Mouse (Mus musculus): ENCODE measurements around the gene Agmat. TPM values are rescaled to one million over a fixed set of nuclear protein-coding genes. Genes with fewer than 3 reads are reported as not detected.

Gene Agmat
- polyA plus RNA-seq, 2 experiments = 11.2 to 18.7 TPM

GRCm38 (mm10) chr4:141793282-141794151, 47.0 kb downstream of the Agmat start, which contains the start of gene Casp9:
Gene Casp9, plus strand, starts transcription at chr4:141793612.
- peaks cover 32 to 35% of the 10 kb centered on the region in 2 experiments for H3K4me1 ChIP-seq (replicated peaks; ENCODE audit: control insufficient read depth in 2 of 2, insufficient read depth in 2 of 2, low read length in 1 of 2)

GRCm38 (mm10) chr4:141794152-141794535, 47.7 kb downstream of the Agmat start:
- peaks cover 32 to 35% of the 10 kb centered on the region in 2 experiments for H3K4me1 ChIP-seq (replicated peaks; ENCODE audit: control insufficient read depth in 2 of 2, insufficient read depth in 2 of 2, low read length in 1 of 2)
- no peak for TF ChIP-seq CTCF (IDR thresholded peaks at IDR 0.05; ENCODE audit: low read depth)
- H3K9ac ChIP-seq (replicated peaks) = peak overlapping the region; percentile 71
- peak overlapping the region; percentile 75 for H3K4me2 ChIP-seq (ENCODE audit: low read depth)
- ATAC-seq (ENCODE audit: insufficient read depth) (no peak), DNase-seq (ENCODE audit: low read depth in 3 of 3, low spot score in 3 of 3) (no peak)
- peaks cover 15% of the 10 kb centered on the region; the same call in 1 of the 2 replicates for H3K36me3 ChIP-seq (replicated peaks; ENCODE audit: control insufficient read depth, insufficient read depth, low read depth)
- 5% methylated on average over 5 of the region's 5 CpGs for WGBS (ENCODE audit: insufficient replicate concordance)
- no peaks in the 10 kb centered on the region for H3K27me3 ChIP-seq (ENCODE audit: control insufficient read depth, insufficient read depth, low read length)
- H3K27ac ChIP-seq = peak overlapping the region; percentile 90
- no peaks in the 10 kb centered on the region for H3K9me3 ChIP-seq (ENCODE audit: control insufficient read depth, low read length)
- peak overlapping the region; percentile 72 to 87 for H3K4me3 ChIP-seq (ENCODE audit: insufficient read depth in 1 of 2, low read depth in 2 of 2, low read length in 2 of 2)

More at GRCm38 (mm10) chr4:141793282-141794151, 47.0 kb downstream of the Agmat start, which contains the start of gene Casp9:
- peak; percentile 80 for ATAC-seq (ENCODE audit: insufficient read depth)
- peak within 1 kb of the TSS; percentile 75 for H3K4me2 ChIP-seq (ENCODE audit: low read depth)
- H3K36me3 ChIP-seq (replicated peaks; ENCODE audit: control insufficient read depth, insufficient read depth, low read depth) = peaks cover 15% of the 10 kb centered on the region
- DNase-seq (ENCODE audit: low read depth in 3 of 3, low spot score in 3 of 3) = peak; percentile 94 to 96 (median 95)
- H3K27me3 ChIP-seq (ENCODE audit: control insufficient read depth, insufficient read depth, low read length) = no peaks in the 10 kb centered on the region
- peak within 1 kb of the TSS; percentile 90 for H3K27ac ChIP-seq
- under 1% methylated on average over 67 of the region's 80 CpGs for WGBS (ENCODE audit: insufficient replicate concordance)
- TF ChIP-seq EP300 (IDR thresholded peaks at IDR 0.05; ENCODE audit: low read depth) = no peak
- peak; percentile 23 for TF ChIP-seq CTCF (IDR thresholded peaks at IDR 0.05; ENCODE audit: low read depth)
- H3K9me3 ChIP-seq (ENCODE audit: control insufficient read depth, low read length) = no peaks in the 10 kb centered on the region
- H3K4me3 ChIP-seq (ENCODE audit: insufficient read depth in 1 of 2, low read depth in 2 of 2, low read length in 2 of 2) = peak within 1 kb of the TSS; percentile 72 to 87
- H3K9ac ChIP-seq (replicated peaks) = peak within 1 kb of the TSS; percentile 71

- no peaks in the 10 kb centered on the region for H3K9me3 ChIP-seq (ENCODE audit: control insufficient read depth, low read length)
- H3K4me3 ChIP-seq (ENCODE audit: insufficient read depth in 1 of 2, low read depth in 2 of 2, low read length in 2 of 2) = no peak overlapping the region
- no peak for TF ChIP-seq EP300 (IDR thresholded peaks at IDR 0.05; ENCODE audit: low read depth)
- no peak for TF ChIP-seq CTCF (IDR thresholded peaks at IDR 0.05; ENCODE audit: low read depth)
- H3K4me2 ChIP-seq (ENCODE audit: low read depth) = no peak overlapping the region
- DNase-seq (ENCODE audit: low read depth in 3 of 3, low spot score in 3 of 3) = no peak
- H3K27ac ChIP-seq = no peak overlapping the region
- H3K36me3 ChIP-seq (replicated peaks; ENCODE audit: control insufficient read depth, insufficient read depth, low read depth) = peaks cover 15% of the 10 kb centered on the region; the same call in 1 of the 2 replicates
- no peak for ATAC-seq (ENCODE audit: insufficient read depth)
- WGBS (ENCODE audit: insufficient replicate concordance) = 82% methylated on average over 7 of the region's 7 CpGs
- H3K4me1 ChIP-seq (replicated peaks; ENCODE audit: control insufficient read depth in 2 of 2, insufficient read depth in 2 of 2, low read length in 1 of 2) = peaks cover 22% of the 10 kb centered on the region in 2 experiments
- H3K9ac ChIP-seq (replicated peaks) = no peak overlapping the region
- H3K27me3 ChIP-seq (ENCODE audit: control insufficient read depth, insufficient read depth, low read length) = no peaks in the 10 kb centered on the region
Measured at GRCm38 (mm10) chr4:141796356-141796755, 49.9 kb downstream of the Agmat start.

- ATAC-seq (ENCODE audit: insufficient read depth) = no peak
- 80% methylated on average over 4 of the region's 4 CpGs for WGBS (ENCODE audit: insufficient replicate concordance)
Measured at GRCm38 (mm10) chr4:141796954-141797353, 50.5 kb downstream of the Agmat start.

GRCm38 (mm10) chr4:141797545-141797944, 51.1 kb downstream of the Agmat start:
- Histone ChIP-seq H3K4me1 (replicated peaks; ENCODE audit: control insufficient read depth in 2 of 2, insufficient read depth in 2 of 2, low read length in 1 of 2) (peaks cover 10 to 11% of the 10 kb centered on the region in 2 experiments), H3K27ac (no peak overlapping the region), H3K9ac (replicated peaks) (no peak overlapping the region), H3K4me3 (ENCODE audit: insufficient read depth in 1 of 2, low read depth in 2 of 2, low read length in 2 of 2) (no peak overlapping the region), H3K27me3 (ENCODE audit: control insufficient read depth, insufficient read depth, low read length) (no peaks in the 10 kb centered on the region), H3K9me3 (ENCODE audit: control insufficient read depth, low read length) (no peaks in the 10 kb centered on the region), H3K4me2 (ENCODE audit: low read depth) (no peak overlapping the region), H3K36me3 (replicated peaks; ENCODE audit: control insufficient read depth, insufficient read depth, low read depth) (peaks cover 15% of the 10 kb centered on the region; the same call in 1 of the 2 replicates)
- no peak for DNase-seq (ENCODE audit: low read depth in 3 of 3, low spot score in 3 of 3)
- ATAC-seq (ENCODE audit: insufficient read depth) = no peak
- no peak for TF ChIP-seq CTCF (IDR thresholded peaks at IDR 0.05; ENCODE audit: low read depth)
- no peak for TF ChIP-seq EP300 (IDR thresholded peaks at IDR 0.05; ENCODE audit: low read depth)
- WGBS (ENCODE audit: insufficient replicate concordance) = 85% methylated on average over 5 of the region's 5 CpGs

More at GRCm38 (mm10) chr4:141796954-141797353, 50.5 kb downstream of the Agmat start:
- TF ChIP-seq EP300 (IDR thresholded peaks at IDR 0.05; ENCODE audit: low read depth) = no peak
- Histone ChIP-seq H3K4me1 (replicated peaks; ENCODE audit: control insufficient read depth in 2 of 2, insufficient read depth in 2 of 2, low read length in 1 of 2) (peaks cover 16 to 17% of the 10 kb centered on the region in 2 experiments), H3K4me2 (ENCODE audit: low read depth) (no peak overlapping the region), H3K4me3 (ENCODE audit: insufficient read depth in 1 of 2, low read depth in 2 of 2, low read length in 2 of 2) (no peak overlapping the region), H3K9me3 (ENCODE audit: control insufficient read depth, low read length) (no peaks in the 10 kb centered on the region), H3K36me3 (replicated peaks; ENCODE audit: control insufficient read depth, insufficient read depth, low read depth) (peaks cover 15% of the 10 kb centered on the region; the same call in 1 of the 2 replicates), H3K27me3 (ENCODE audit: control insufficient read depth, insufficient read depth, low read length) (no peaks in the 10 kb centered on the region), H3K9ac (replicated peaks) (no peak overlapping the region), H3K27ac (no peak overlapping the region)
- no peak for DNase-seq (ENCODE audit: low read depth in 3 of 3, low spot score in 3 of 3)
